Mouse (Mus musculus) embryonic fibroblast, embryonic 13.5 days (primary cell): ENCODE data around the gene Tshz2.

ENCODE experiments used
- CTCF ChIP-seq: IDR thresholded peaks from 2 replicates; pipeline ENCODE4 v1.5.1; 2011; ENCODE audit warnings: mild to moderate bottlenecking, control low read depth, low read length, moderate library complexity, borderline replicate concordance; ENCODE audit not compliant: insufficient read depth
- POLR2A ChIP-seq: IDR thresholded peaks from 2 replicates; pipeline ENCODE4 v1.6.1; 2011; ENCODE audit warnings: low read depth, mild to moderate bottlenecking, control low read depth, low read length, moderate library complexity

GRCm38 (mm10) chr2:169606901-169607678, 25.7 kb upstream of the Tshz2 start:
- TF ChIP-seq POLR2A (no peak), CTCF (no peak)
